Mouse (Mus musculus) cerebellum, adult 2 months (tissue): ENCODE data around the gene Gm49345. TPM values are rescaled to one million over a fixed set of nuclear protein-coding genes. Genes with fewer than 3 reads are reported as not detected.

Experiments used
- DNase-seq, 2 experiments: peaks; one replicate each; pipeline ENCODE4 v3.0.0; 2021
- H3K27ac ChIP-seq: fragments of 200-500 bp; 2 replicates; pipeline ENCODE4 v1.5.1; 2012; ENCODE audit warnings: low read length, control low read depth, inconsistent platforms; ENCODE audit not compliant: insufficient read depth
- H3K27me3 ChIP-seq: fragments of 200-500 bp; 2 replicates; pipeline ENCODE4 v1.6.1; 2012; ENCODE audit warnings: inconsistent platforms, mild to moderate bottlenecking, low read length, moderate library complexity; ENCODE audit not compliant: control insufficient read depth, insufficient read depth
- H3K4me1 ChIP-seq: fragments of 200-500 bp; 2 replicates; pipeline ENCODE4 v1.6.1; 2011; ENCODE audit warnings: low read length; ENCODE audit not compliant: control insufficient read depth, insufficient read depth
- H3K4me3 ChIP-seq: fragments of 200-500 bp; replicated peaks from 2 replicates; pipeline ENCODE3; 2011; ENCODE audit warnings: mild to moderate bottlenecking, low read depth, low read length, control low read depth; ENCODE audit not compliant: insufficient read depth
- CTCF ChIP-seq: fragments of 200-500 bp; IDR thresholded peaks from 2 replicates; pipeline ENCODE4 v1.5.1; 2011; ENCODE audit warnings: low read depth, mild to moderate bottlenecking, control low read depth, low read length, moderate library complexity, borderline replicate concordance; ENCODE audit not compliant: insufficient read depth
- POLR2A ChIP-seq: fragments of 200-500 bp; IDR thresholded peaks from 2 replicates; pipeline ENCODE4 v1.6.1; 2011; ENCODE audit warnings: low read length, control low read depth, borderline replicate concordance; ENCODE audit not compliant: insufficient read depth
- WGBS: fragments of 180-500 bp; shearing (Covaris S2); methylation state at CpG from one replicate; pipeline ENCODE4 v1.1.7; 2018; 5-methylcytosine and 5-hydroxymethylcytosine counted together
- polyA plus RNA-seq: library from polyadenylated mRNA; depleted of rRNA; stranded (reverse); fragments of >200 nt; gene quantifications from 2 replicates; pipeline ENCODE4 v1.2.3, GENCODE M21; 2012; rRNA removed

Gene Gm49345
- polyA plus RNA-seq, 1 experiment = not detected

GRCm38 (mm10) chr13:67609066-67609876, 28.3 kb downstream of the Gm49345 start, which contains the start of gene Zfp729b:
Gene Zfp729b (minus strand): TSS chr13:67609707.
- peak within 1 kb of the TSS; percentile 85 for H3K4me3 ChIP-seq
- no peaks in the 10 kb centered on the region for H3K27me3 ChIP-seq
- DNase-seq = peak; percentile 89 to 93
- WGBS = under 1% methylated on average over 20 of the region's 20 CpGs
- H3K27ac ChIP-seq = peak within 1 kb of the TSS; percentile 77; the same call in 1 of the 2 replicates
- TF ChIP-seq POLR2A (no peak), CTCF (no peak; the same call in 1 of the 2 replicates)
- no peaks in the 10 kb centered on the region for H3K4me1 ChIP-seq

GRCm38 (mm10) chr13:67572591-67573189, 64.9 kb downstream of the Gm49345 start:
- 70% methylated on average over 5 of the region's 5 CpGs for WGBS
- Histone ChIP-seq H3K4me3 (no peak overlapping the region), H3K27ac (no peak overlapping the region)

GRCm38 (mm10) chr13:67553730-67554129, 83.8 kb downstream of the Gm49345 start, which contains the start of gene Zfp748:
Gene Zfp748 (minus strand): TSS chr13:67553830.
- no peak for TF ChIP-seq POLR2A
- no peak for TF ChIP-seq CTCF
- 63% methylated on average over 4 of the region's 4 CpGs for WGBS
- no peak for DNase-seq
- H3K4me1 ChIP-seq = no peaks in the 10 kb centered on the region; the same call in 1 of the 2 replicates
- H3K4me3 ChIP-seq = peak within 1 kb of the TSS; percentile 73
- H3K27me3 ChIP-seq = no peaks in the 10 kb centered on the region
- peak within 1 kb of the TSS; percentile 27; the same call in 1 of the 2 replicates for H3K27ac ChIP-seq

More at GRCm38 (mm10) chr13:67572591-67573189, 64.9 kb downstream of the Gm49345 start:
- Histone ChIP-seq H3K27me3 (no peaks in the 10 kb centered on the region), H3K4me1 (no peaks in the 10 kb centered on the region)
- no peak for TF ChIP-seq POLR2A
- no peak for TF ChIP-seq CTCF
- DNase-seq = no peak

GRCm38 (mm10) chr13:67552505-67553346, 84.8 kb downstream of the Gm49345 start:
- TF ChIP-seq CTCF = no peak
- peak; percentile 86; the same call in 1 of the 2 replicates for TF ChIP-seq POLR2A
- H3K4me3 ChIP-seq = peak overlapping the region; percentile 73
- peak; percentile 90 to 93 for DNase-seq
- H3K4me1 ChIP-seq = no peaks in the 10 kb centered on the region; the same call in 1 of the 2 replicates
- peak overlapping the region; percentile 27; the same call in 1 of the 2 replicates for H3K27ac ChIP-seq
- H3K27me3 ChIP-seq = no peaks in the 10 kb centered on the region
- WGBS = under 1% methylated on average over 44 of the region's 44 CpGs

GRCm38 (mm10) chr13:67545941-67546340, 91.6 kb downstream of the Gm49345 start:
- H3K27ac ChIP-seq = no peak overlapping the region
- no peak for TF ChIP-seq POLR2A
- no peak for TF ChIP-seq CTCF
- H3K4me3 ChIP-seq = no peak overlapping the region
- WGBS = 82% methylated on average over 1 of the region's 1 CpGs
- no peaks in the 10 kb centered on the region for H3K4me1 ChIP-seq
- no peaks in the 10 kb centered on the region for H3K27me3 ChIP-seq
- DNase-seq = no peak

Other genes with a start within 250 kb of the Gm49345 start
- 2.9 and 3.2 TPM in 2 replicates for gene Zfp429, start 237.9 kb downstream of the Gm49345 start, polyA plus RNA-seq
- 0.97 and 1.0 TPM in 2 replicates for gene Zfp459, start 216.4 kb downstream of the Gm49345 start, polyA plus RNA-seq
- gene Zfp874a, start 186.1 kb downstream of the Gm49345 start, polyA plus RNA-seq = 7.4 and 8.4 TPM in 2 replicates
- gene Zfp874b, start 153.5 kb downstream of the Gm49345 start, polyA plus RNA-seq = 10.0 and 12.6 TPM in 2 replicates
- gene Zfp58, start 137.2 kb downstream of the Gm49345 start, polyA plus RNA-seq = 7.1 and 7.7 TPM in 2 replicates
- gene Gm26965, start 111.6 kb downstream of the Gm49345 start, polyA plus RNA-seq = not detected in 2 replicates
- gene Zfp87, start 111.6 kb downstream of the Gm49345 start, polyA plus RNA-seq = 27.9 and 29.0 TPM in 2 replicates
- 6.8 and 7.0 TPM in 2 replicates for gene Zfp748, start 83.9 kb downstream of the Gm49345 start, polyA plus RNA-seq
- gene Zfp729b, start 28.1 kb downstream of the Gm49345 start, polyA plus RNA-seq = 3.8 TPM in 2 replicates
- 4.2 and 5.1 TPM in 2 replicates for gene Zfp729a, start within 50 bp of the Gm49345 start, polyA plus RNA-seq
- 11.5 and 13.5 TPM in 2 replicates for gene Zfp738, start 49.3 kb upstream of the Gm49345 start, polyA plus RNA-seq
- 4.4 and 4.9 TPM in 2 replicates for gene Zfp65, start 91.4 kb upstream of the Gm49345 start, polyA plus RNA-seq
- 4.0 and 5.0 TPM in 2 replicates for gene Zfp85, start 117.5 kb upstream of the Gm49345 start, polyA plus RNA-seq
- 2.8 and 3.3 TPM in 2 replicates for gene Zfp493, start 141.9 kb upstream of the Gm49345 start, polyA plus RNA-seq
- gene Zfp273, start 176.0 kb upstream of the Gm49345 start, polyA plus RNA-seq = 5.4 and 6.0 TPM in 2 replicates
- gene Gm10037, start 193.3 kb upstream of the Gm49345 start, polyA plus RNA-seq = 10.4 and 12.3 TPM in 2 replicates
- gene BC048507, start 225.6 kb upstream of the Gm49345 start, polyA plus RNA-seq = not detected in 2 replicates